Comparison of ENCODE assay signal across 10 mouse cellular contexts in genomic region chr6:129232005-129232841, GRCm38 (mm10). TPM values are rescaled to one million over a fixed set of nuclear protein-coding genes. Genes with fewer than 3 reads are reported as not detected.
A peak's percentile ranks its signal among the peaks of the same experiment; 100 is the strongest.
DNase-seq lines count a peak whose midpoint lies in the region; ATAC-seq and TF ChIP-seq lines count a peak whose summit lies in the region.
"Had no signal": no experiment of that assay in that cellular context is flagged by ENCODE, and none has a peak within 500 bp of the region (broad histone marks: within the 10 kb centered on the region; RNA-seq: fewer than 3 reads in every experiment).

No protein-coding gene starts in this region.

- 68% methylated on average over 5 of the region's 5 CpGs for WGBS in kidney, embryonic 15.5 days
- WGBS in thymus, adult 2 months: 45% methylated on average over 5 of the region's 5 CpGs
- 73% methylated on average over 5 of the region's 5 CpGs for WGBS in intestine, postnatal 0 days
- 67% methylated on average over 5 of the region's 5 CpGs for WGBS in stomach, postnatal 0 days
- WGBS in midbrain, embryonic 13.5 days: 81% methylated on average over 5 of the region's 5 CpGs

- peak overlapping the region; percentile 60; the same call in 1 of the 2 replicates for H3K27ac ChIP-seq in kidney, embryonic 15.5 days
- peak overlapping the region; percentile 74; the same call in 1 of the 2 replicates for H3K27ac ChIP-seq in thymus, adult 2 months (ENCODE audit: control insufficient read depth, insufficient read depth, low read length)
- peak overlapping the region; percentile 35; the same call in 1 of the 2 replicates for H3K27ac ChIP-seq in intestine, postnatal 0 days (ENCODE audit: low read depth, low read length)
- peak overlapping the region; percentile 59 for H3K27ac ChIP-seq in stomach, postnatal 0 days (replicated peaks)
- H3K27ac ChIP-seq in midbrain, embryonic 13.5 days: no peak overlapping the region

- DNase-seq in kidney, postnatal 10 days: no peak
- no peak for DNase-seq in thymus, adult 2 months
- no peak for DNase-seq in thymus, postnatal 0 days (ENCODE audit: low spot score)
- DNase-seq in stomach, postnatal 0 days (ENCODE audit: low spot score): no peak
- DNase-seq in thymus, postnatal 4 days: no peak
- DNase-seq: cerebellum, postnatal 36 days had no signal

- H3K9me3 ChIP-seq in kidney, embryonic 15.5 days (replicated peaks): no peaks in the 10 kb centered on the region
- H3K9me3 ChIP-seq in intestine, postnatal 0 days (ENCODE audit: control insufficient read depth): no peaks in the 10 kb centered on the region
- no peaks in the 10 kb centered on the region for H3K9me3 ChIP-seq in stomach, postnatal 0 days (ENCODE audit: control insufficient read depth, low read length)
- H3K9me3 ChIP-seq in midbrain, embryonic 13.5 days: no peaks in the 10 kb centered on the region

- TF ChIP-seq CTCF in thymus, adult 2 months (IDR thresholded peaks at IDR 0.05; ENCODE audit: borderline replicate concordance, control insufficient read depth, extremely low read depth, insufficient read depth, low read length, poor library complexity): no peak
- no peak for TF ChIP-seq CTCF in intestine, postnatal 0 days (IDR thresholded peaks at IDR 0.05; ENCODE audit: low read depth)
- no peak for TF ChIP-seq CTCF in stomach, postnatal 0 days (IDR thresholded peaks at IDR 0.05; ENCODE audit: low read depth)

- TF ChIP-seq EP300 in stomach, postnatal 0 days (optimal IDR thresholded peaks at IDR 0.05): no peak

- H3K27me3 ChIP-seq in kidney, embryonic 15.5 days: no peaks in the 10 kb centered on the region
- no peaks in the 10 kb centered on the region for H3K27me3 ChIP-seq in thymus, adult 2 months (ENCODE audit: control insufficient read depth, insufficient read depth, low read length)
- no peaks in the 10 kb centered on the region for H3K27me3 ChIP-seq in intestine, postnatal 0 days (replicated peaks; ENCODE audit: control insufficient read depth, insufficient read depth, low read length)
- no peaks in the 10 kb centered on the region for H3K27me3 ChIP-seq in stomach, postnatal 0 days (ENCODE audit: control insufficient read depth, insufficient read depth, low read length)
- no peaks in the 10 kb centered on the region for H3K27me3 ChIP-seq in midbrain, embryonic 13.5 days

- no peak overlapping the region for H3K9ac ChIP-seq in kidney, embryonic 15.5 days
- no peak overlapping the region for H3K9ac ChIP-seq in intestine, postnatal 0 days (ENCODE audit: low read depth, low read length)
- H3K9ac ChIP-seq in stomach, postnatal 0 days (ENCODE audit: low read length): no peak overlapping the region
- H3K9ac ChIP-seq in midbrain, embryonic 13.5 days (replicated peaks): no peak overlapping the region

- H3K4me2 ChIP-seq in kidney, embryonic 15.5 days: no peak overlapping the region
- no peak overlapping the region for H3K4me2 ChIP-seq in intestine, postnatal 0 days (replicated peaks; ENCODE audit: low read depth)
- no peak overlapping the region for H3K4me2 ChIP-seq in stomach, postnatal 0 days (replicated peaks; ENCODE audit: low read depth)
- no peak overlapping the region for H3K4me2 ChIP-seq in midbrain, embryonic 13.5 days (replicated peaks)

- H3K4me1 ChIP-seq in kidney, embryonic 15.5 days: peaks cover 14% of the 10 kb centered on the region; the same call in 1 of the 2 replicates
- H3K4me1 ChIP-seq in thymus, adult 2 months (replicated peaks; ENCODE audit: control insufficient read depth, insufficient read depth, low read length): peaks cover 47% of the 10 kb centered on the region
- peaks cover 16% of the 10 kb centered on the region; the same call in 1 of the 2 replicates for H3K4me1 ChIP-seq in intestine, postnatal 0 days (replicated peaks; ENCODE audit: control insufficient read depth, insufficient read depth, low read length)
- peaks cover 15% of the 10 kb centered on the region for H3K4me1 ChIP-seq in stomach, postnatal 0 days (replicated peaks; ENCODE audit: control insufficient read depth, insufficient read depth)
- H3K4me1 ChIP-seq in midbrain, embryonic 13.5 days (replicated peaks): no peaks in the 10 kb centered on the region

- no peak for TF ChIP-seq POLR2A in thymus, adult 2 months (IDR thresholded peaks at IDR 0.05; ENCODE audit: control insufficient read depth, extremely low read depth, insufficient read depth, low read length, poor library complexity)

- H3K4me3 ChIP-seq in kidney, embryonic 15.5 days (replicated peaks): no peak overlapping the region
- no peak overlapping the region for H3K4me3 ChIP-seq in thymus, adult 2 months (ENCODE audit: control insufficient read depth, insufficient read depth, low read length)
- H3K4me3 ChIP-seq in intestine, postnatal 0 days (ENCODE audit: low read depth, low read length): no peak overlapping the region
- no peak overlapping the region for H3K4me3 ChIP-seq in stomach, postnatal 0 days (ENCODE audit: low read depth, low read length)
- no peak overlapping the region for H3K4me3 ChIP-seq in midbrain, embryonic 13.5 days (replicated peaks)
- H3K4me3 ChIP-seq: erythroblast, embryonic 14.5 days had no signal

- no peak for ATAC-seq in kidney, embryonic 15.5 days (replicated peaks; ENCODE audit: low FRiP score)
- no peak for ATAC-seq in intestine, postnatal 0 days
- no peak for ATAC-seq in stomach, postnatal 0 days (ENCODE audit: low FRiP score, low TSS enrichment)
- ATAC-seq in midbrain, embryonic 13.5 days: no peak

- H3K36me3 ChIP-seq in kidney, embryonic 15.5 days: no peaks in the 10 kb centered on the region
- H3K36me3 ChIP-seq in thymus, adult 2 months (ENCODE audit: control insufficient read depth, insufficient read depth, low read length): 0 out of 2 replicates have a peak, but pooled peaks cover 4% of the 10 kb centered on the region
- peaks cover 2% of the 10 kb centered on the region for H3K36me3 ChIP-seq in intestine, postnatal 0 days (ENCODE audit: control insufficient read depth, insufficient read depth)
- H3K36me3 ChIP-seq in stomach, postnatal 0 days (ENCODE audit: control insufficient read depth, insufficient read depth, low read length): no peaks in the 10 kb centered on the region
- no peaks in the 10 kb centered on the region for H3K36me3 ChIP-seq in midbrain, embryonic 13.5 days

RNA-seq across cellular contexts. Expression of gene Cd69, which starts 43.0 kb away (rescaled TPM):
- not detected in 2 replicates for polyA plus RNA-seq in kidney, embryonic 15.5 days (2015; fragmentation: Nextera tagmentation; extraction: Ambion mirVana)
- 18.0 and 22.0 TPM in 2 replicates for polyA plus RNA-seq in thymus, adult 2 months (2012; rRNA removed)
- polyA plus RNA-seq in thymus, postnatal 0 days (2015; fragmentation: Nextera tagmentation; extraction: Ambion mirVana): 53.2 and 58.8 TPM in 2 replicates
- polyA plus RNA-seq in intestine, postnatal 0 days (2015; fragmentation: Nextera tagmentation; extraction: Ambion mirVana): 0.12 and 0.16 TPM in 2 replicates
- 0.15 and 0.18 TPM in 2 replicates for polyA plus RNA-seq in stomach, postnatal 0 days (2015; fragmentation: Nextera tagmentation; extraction: Ambion mirVana)
- not detected in 2 replicates for polyA plus RNA-seq in midbrain, embryonic 13.5 days (2015; fragmentation: Nextera tagmentation; extraction: Ambion mirVana)

RNA-seq across cellular contexts. Expression of gene Clec2d, which starts 51.8 kb away (rescaled TPM):
- polyA plus RNA-seq in kidney, embryonic 15.5 days (2015; fragmentation: Nextera tagmentation; extraction: Ambion mirVana): 0.51 and 1.1 TPM in 2 replicates
- polyA plus RNA-seq in thymus, adult 2 months (2012; rRNA removed): 43.1 and 91.5 TPM in 2 replicates
- polyA plus RNA-seq in thymus, postnatal 0 days (2015; fragmentation: Nextera tagmentation; extraction: Ambion mirVana): 2.9 and 3.1 TPM in 2 replicates
- 1.1 and 1.4 TPM in 2 replicates for polyA plus RNA-seq in intestine, postnatal 0 days (2015; fragmentation: Nextera tagmentation; extraction: Ambion mirVana)
- polyA plus RNA-seq in stomach, postnatal 0 days (2015; fragmentation: Nextera tagmentation; extraction: Ambion mirVana): 0.42 and 0.87 TPM in 2 replicates
- polyA plus RNA-seq in midbrain, embryonic 13.5 days (2015; fragmentation: Nextera tagmentation; extraction: Ambion mirVana): 0.13 TPM in 1 of 2 replicates, not detected in the other
- polyA plus RNA-seq: erythroblast, embryonic 14.5 days had no signal

Comparison
In these comparisons a context has a peak if more than half of its experiments do, and no peak if none do; other contexts are left out.
1. RNA of gene Clec2d, which starts 51.8 kb away (polyA plus RNA-seq): 43.1 to 91.5 TPM in thymus, adult 2 months; 2.9 to 3.1 TPM in thymus, postnatal 0 days, 1.1 to 1.4 TPM in intestine, postnatal 0 days, 0.51 to 1.1 TPM in kidney, embryonic 15.5 days, 0.42 to 0.87 TPM in stomach, postnatal 0 days and 0.13 TPM in midbrain, embryonic 13.5 days; every median in the first group is over 10 times any median in the second.
2. RNA of gene Cd69, which starts 43.0 kb away (polyA plus RNA-seq): 53.2 to 58.8 TPM in thymus, postnatal 0 days and 18.0 to 22.0 TPM in thymus, adult 2 months; 0.12 to 0.16 TPM in intestine, postnatal 0 days, 0.15 to 0.18 TPM in stomach, postnatal 0 days, not detected in kidney, embryonic 15.5 days and not detected in midbrain, embryonic 13.5 days; every median in the first group is over 10 times any median in the second.